Mouse (Mus musculus) small intestine, adult 2 months (tissue): ENCODE measurements around the gene H2-Q2. TPM values are rescaled to one million over a fixed set of nuclear protein-coding genes. Genes with fewer than 3 reads are reported as not detected.
A peak's percentile ranks its signal among the peaks of the same experiment; 100 is the strongest.
"Not testable (repeated sequence)": the region's sequence is repeated elsewhere in the genome, so short reads cannot be mapped to it uniquely, and the experiment has no call there.

ENCODE experiments used
- H3K27ac ChIP-seq: fragments of 200-500 bp; 2 replicates; pipeline ENCODE4 v1.5.1; 2012; ENCODE audit warnings: low read depth, low read length, control low read depth, inconsistent platforms; ENCODE audit not compliant: insufficient read depth
- H3K27me3 ChIP-seq: fragments of 200-500 bp; 2 replicates; pipeline ENCODE4 v1.6.1; 2012; ENCODE audit warnings: mild to moderate bottlenecking, moderate library complexity, low read length, inconsistent platforms; ENCODE audit not compliant: control insufficient read depth, insufficient read depth
- H3K36me3 ChIP-seq: fragments of 200-500 bp; 2 replicates; pipeline ENCODE4 v1.6.1; 2012; ENCODE audit warnings: mild to moderate bottlenecking, low read length, control low read depth, inconsistent platforms; ENCODE audit not compliant: control insufficient read depth, insufficient read depth
- H3K4me1 ChIP-seq: fragments of 200-500 bp; 2 replicates; pipeline ENCODE4 v1.6.1; 2012; ENCODE audit warnings: low read length, inconsistent platforms, mixed read lengths; ENCODE audit not compliant: control insufficient read depth, insufficient read depth, insufficient read length
- H3K4me3 ChIP-seq: fragments of 200-500 bp; 2 replicates; pipeline ENCODE4 v1.5.1; 2012; ENCODE audit warnings: low read depth, mild to moderate bottlenecking, control low read depth, inconsistent platforms, low read length, moderate library complexity
- CTCF ChIP-seq: fragments of 200-500 bp; IDR thresholded peaks from 2 replicates; pipeline ENCODE4 v1.5.1; 2012; ENCODE audit warnings: low read depth, mild to moderate bottlenecking, control low read depth, inconsistent platforms, low read length, moderate library complexity, mixed read lengths; ENCODE audit not compliant: insufficient replicate concordance, insufficient read length; ENCODE audit errors: extremely low read depth
- POLR2A ChIP-seq: fragments of 200-500 bp; IDR thresholded peaks from 2 replicates; pipeline ENCODE4 v1.6.1; 2012; ENCODE audit warnings: low read depth, mild to moderate bottlenecking, control low read depth, inconsistent platforms, low read length, moderate library complexity
- WGBS: fragments of 180-500 bp; shearing (Covaris S2); methylation state at CpG from one replicate; pipeline ENCODE4 v1.1.7; 2018; 5-methylcytosine and 5-hydroxymethylcytosine counted together
- polyA plus RNA-seq: library from polyadenylated mRNA; depleted of rRNA; stranded (reverse); fragments of >200 nt; gene quantifications from 2 replicates; pipeline ENCODE4 v1.2.3, GENCODE M21; 2012

H2-Q2 gene
- polyA plus RNA-seq, 1 experiment = 1,052 TPM

DNA sequence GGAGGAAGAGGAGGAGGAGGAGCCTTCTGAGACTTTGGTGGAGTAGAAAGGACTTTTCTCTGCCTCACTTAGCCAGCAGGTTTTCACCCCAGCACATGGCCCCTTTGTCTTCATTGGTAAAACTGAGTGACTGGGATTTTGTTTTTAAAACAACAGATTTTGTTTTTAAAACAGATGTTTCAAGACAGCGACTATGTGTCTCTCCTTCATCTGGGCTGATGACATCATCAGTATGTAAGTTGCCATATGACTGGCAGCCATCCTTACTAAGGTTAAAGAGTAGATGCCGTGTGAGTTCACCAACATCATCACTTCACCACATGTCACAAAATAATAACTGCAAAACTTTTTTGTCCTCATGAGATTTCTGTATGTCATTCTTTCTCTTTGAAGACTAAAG lies 12.0 kb downstream of the H2-Q2 start:
- WGBS = 79% methylated on average over 2 of the region's 2 CpGs
- Histone ChIP-seq H3K27ac (no peak overlapping the region), H3K4me1 (0 out of 2 replicates have a peak, but pooled peaks cover 2% of the 10 kb centered on the region), H3K36me3 (no peaks in the 10 kb centered on the region), H3K4me3 (no peak overlapping the region), H3K27me3 (no peaks in the 10 kb centered on the region)
- no peak for TF ChIP-seq CTCF
- TF ChIP-seq POLR2A = no peak

DNA sequence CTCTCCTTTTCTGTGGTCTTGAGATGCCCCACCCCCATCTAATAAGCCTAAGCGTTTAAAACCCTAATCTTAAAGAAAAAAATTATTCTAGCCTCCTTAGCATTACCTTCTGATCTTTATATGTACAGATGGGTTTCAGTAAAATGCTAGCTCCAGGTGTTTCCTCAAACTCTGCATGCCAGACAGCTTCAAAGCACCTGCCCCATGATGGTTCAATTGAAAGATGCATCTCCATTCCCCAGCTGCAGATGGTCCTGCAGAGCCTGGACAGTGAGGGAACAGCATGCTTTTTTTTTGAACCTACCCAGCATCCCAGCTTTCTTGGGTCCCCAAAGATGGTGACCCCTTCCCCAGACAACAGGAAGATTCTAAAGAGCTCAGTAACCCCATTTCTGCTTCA lies 15.0 kb downstream of the H2-Q2 start:
- TF ChIP-seq POLR2A = no peak
- no peak for TF ChIP-seq CTCF
- Histone ChIP-seq H3K27me3 (no peaks in the 10 kb centered on the region), H3K4me3 (no peak overlapping the region), H3K4me1 (peaks cover 11% of the 10 kb centered on the region), H3K27ac (no peak overlapping the region), H3K36me3 (no peaks in the 10 kb centered on the region)
- whole genome bisulfite sequencing = 31% methylated on average over 1 of the region's 1 CpGs

DNA sequence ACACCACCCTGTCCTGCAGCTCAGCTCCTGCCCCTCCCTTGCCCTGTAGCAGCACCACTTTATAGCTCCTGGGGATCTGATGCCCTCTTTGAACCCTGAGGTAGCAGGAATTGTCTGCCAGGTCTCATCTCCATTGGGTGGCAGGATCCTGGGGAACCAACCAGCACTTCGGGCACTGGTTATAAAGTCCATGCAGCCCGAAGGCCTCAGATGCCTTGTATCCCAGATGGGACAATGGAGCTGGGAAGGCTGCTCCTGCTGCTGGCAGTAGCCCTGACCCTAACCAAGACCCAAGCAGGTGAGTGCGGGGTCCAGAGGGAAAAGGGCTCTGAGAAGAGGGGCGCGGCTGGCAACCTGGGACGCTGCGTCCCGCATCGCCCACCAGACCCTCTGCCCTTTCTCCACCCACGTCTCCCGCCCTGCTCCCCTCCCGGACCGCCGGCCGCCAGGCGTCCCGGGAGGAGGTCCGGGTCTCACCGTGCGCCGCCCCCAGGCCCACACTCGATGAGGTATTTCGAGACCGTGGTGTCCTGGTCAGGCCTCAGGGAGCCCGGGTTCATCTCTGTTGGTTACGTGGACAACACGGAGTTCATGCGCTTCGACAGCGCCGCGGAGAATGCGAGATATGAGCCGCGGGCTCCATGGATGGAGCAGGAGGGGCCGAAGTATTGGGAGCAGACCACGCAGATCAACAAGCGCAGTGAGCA lies 16.9 kb downstream of the H2-Q2 start:
- peaks cover 4% of the 10 kb centered on the region; the same call in 1 of the 2 replicates for H3K36me3 ChIP-seq
- peak overlapping the region; percentile 63 for H3K27ac ChIP-seq
- peaks cover 11% of the 10 kb centered on the region for H3K4me1 ChIP-seq
- H3K4me3 ChIP-seq = peak overlapping the region; percentile 78
- no peaks in the 10 kb centered on the region for H3K27me3 ChIP-seq
- WGBS = 10% methylated on average over 38 of the region's 38 CpGs
- no peak for TF ChIP-seq CTCF
- peak; percentile 96 for TF ChIP-seq POLR2A

DNA sequence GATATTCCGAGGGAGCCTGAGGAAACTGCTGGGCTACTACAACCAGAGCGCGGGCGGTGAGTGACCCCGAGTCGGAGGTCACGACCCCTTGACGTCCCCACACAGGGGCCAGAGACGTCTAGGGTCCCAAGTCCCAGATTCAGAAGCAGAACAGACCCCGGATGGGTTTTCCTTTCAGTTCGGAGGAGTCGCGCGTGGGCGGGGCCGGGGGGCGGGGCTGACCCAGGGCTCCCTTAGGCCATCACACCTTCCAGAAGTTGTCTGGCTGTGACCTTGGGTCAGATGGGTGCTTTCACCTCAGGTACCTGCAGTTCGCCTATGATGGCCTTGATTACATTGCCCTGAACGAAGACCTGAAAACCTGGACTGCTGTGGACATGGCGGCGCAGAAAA lies 17.4 kb downstream of the H2-Q2 start:
- H3K27ac ChIP-seq = peak overlapping the region; percentile 63
- peak overlapping the region; percentile 78 for H3K4me3 ChIP-seq
- peaks cover 4% of the 10 kb centered on the region; the same call in 1 of the 2 replicates for H3K36me3 ChIP-seq
- no peaks in the 10 kb centered on the region for H3K27me3 ChIP-seq
- peaks cover 11% of the 10 kb centered on the region for H3K4me1 ChIP-seq
- WGBS = 21% methylated on average over 21 of the region's 21 CpGs
- TF ChIP-seq POLR2A (no peak), CTCF (no peak)

DNA sequence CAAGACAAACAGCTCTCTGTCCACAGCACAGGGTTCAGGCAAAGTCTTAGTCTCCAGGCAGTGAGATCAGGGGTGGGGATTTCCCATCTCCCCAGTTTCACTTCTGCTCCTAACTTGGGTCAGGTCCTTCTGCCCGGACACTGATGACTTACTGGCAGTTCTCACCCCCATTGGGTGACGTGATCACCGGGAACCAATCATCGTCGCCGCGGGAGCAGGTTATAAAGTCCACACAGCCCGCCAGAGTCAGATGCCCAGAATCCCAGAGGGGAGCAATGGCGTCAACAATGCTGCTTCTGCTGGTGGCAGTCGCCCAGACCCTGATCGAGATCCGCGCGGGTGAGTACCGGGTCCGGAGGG lies 37.3 kb downstream of the H2-Q2 start, which contains the start of gene H2-Q4:
Gene H2-Q4 (plus strand): TSS at position 249 of the 360 bp plus-strand sequence.
- peak; percentile 98 for TF ChIP-seq POLR2A
- TF ChIP-seq CTCF = no peak
- 0% methylated on average over 16 of the region's 16 CpGs for WGBS
- Histone ChIP-seq H3K4me1 (peaks cover 3% of the 10 kb centered on the region; the same call in 1 of the 2 replicates), H3K27me3 (no peaks in the 10 kb centered on the region), H3K36me3 (peaks cover 17% of the 10 kb centered on the region), H3K27ac (peak within 1 kb of the TSS; percentile 82), H3K4me3 (peak within 1 kb of the TSS; percentile 90)

DNA sequence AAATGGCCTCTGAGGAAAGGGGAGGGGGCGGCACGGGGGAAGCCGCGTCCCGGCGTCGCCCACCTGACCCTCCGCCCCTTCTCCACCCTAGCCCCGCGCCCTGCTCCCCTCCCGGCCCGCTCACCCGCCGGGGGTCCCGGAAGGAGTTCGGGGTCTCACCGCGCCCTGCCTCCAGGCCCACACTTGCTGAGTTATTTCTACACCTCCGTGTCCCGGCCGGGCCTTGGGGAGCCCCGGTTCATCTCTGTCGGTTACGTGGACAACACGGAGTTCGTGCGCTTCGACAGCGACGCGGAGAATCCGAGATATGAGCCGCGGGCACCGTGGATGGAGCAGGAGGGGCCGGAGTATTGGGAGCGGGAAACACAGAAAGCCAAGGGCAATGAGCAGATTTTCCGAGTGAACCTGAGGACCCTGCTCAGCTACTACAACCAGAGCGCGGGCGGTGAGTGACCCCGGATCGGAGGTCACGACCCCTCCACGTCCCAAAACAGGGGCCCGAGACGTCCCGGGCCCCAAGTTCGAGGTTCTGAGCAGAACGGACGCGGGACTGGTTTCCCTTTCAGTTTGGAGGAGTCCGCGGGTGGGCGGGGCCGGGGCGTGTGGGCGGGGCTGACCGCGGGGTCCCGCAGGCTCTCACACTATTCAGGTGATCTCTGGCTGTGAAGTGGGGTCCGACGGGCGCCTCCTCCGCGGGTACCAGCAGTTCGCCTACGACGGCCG lies 37.8 kb downstream of the H2-Q2 start:
- peak overlapping the region; percentile 90 for H3K4me3 ChIP-seq
- TF ChIP-seq CTCF = no peak
- TF ChIP-seq POLR2A = no peak
- H3K27ac ChIP-seq = peak overlapping the region; percentile 82
- no peaks in the 10 kb centered on the region for H3K27me3 ChIP-seq
- H3K36me3 ChIP-seq = peaks cover 21% of the 10 kb centered on the region
- WGBS = 2% methylated on average over 70 of the region's 70 CpGs
- H3K4me1 ChIP-seq = peaks cover 3% of the 10 kb centered on the region; the same call in 1 of the 2 replicates

DNA sequence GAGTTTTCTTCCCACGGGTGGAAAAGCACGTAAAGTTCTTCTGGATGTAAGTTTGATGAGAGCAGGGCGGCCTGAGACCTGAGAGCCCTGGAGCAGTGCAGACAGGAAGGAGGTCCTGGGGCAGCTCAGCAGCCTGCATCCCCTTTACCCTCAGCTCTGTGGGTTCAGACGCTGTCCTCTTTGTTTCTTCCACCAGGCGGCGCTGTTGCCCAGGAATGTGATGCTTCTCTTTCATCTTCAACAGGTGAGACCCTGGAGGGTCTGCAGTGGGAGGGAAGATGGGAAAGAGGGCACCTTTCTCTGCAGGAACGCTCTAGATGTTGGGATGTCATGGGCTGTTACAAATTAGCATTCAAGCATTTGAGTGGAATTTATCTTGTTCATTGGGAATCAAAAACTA lies 47.8 kb downstream of the H2-Q2 start:
- H3K4me1 ChIP-seq, H3K4me3 ChIP-seq, H3K36me3 ChIP-seq, H3K27ac ChIP-seq, H3K27me3 ChIP-seq: not testable (repeated sequence)
- WGBS = 14% methylated on average over 7 of the region's 7 CpGs

DNA sequence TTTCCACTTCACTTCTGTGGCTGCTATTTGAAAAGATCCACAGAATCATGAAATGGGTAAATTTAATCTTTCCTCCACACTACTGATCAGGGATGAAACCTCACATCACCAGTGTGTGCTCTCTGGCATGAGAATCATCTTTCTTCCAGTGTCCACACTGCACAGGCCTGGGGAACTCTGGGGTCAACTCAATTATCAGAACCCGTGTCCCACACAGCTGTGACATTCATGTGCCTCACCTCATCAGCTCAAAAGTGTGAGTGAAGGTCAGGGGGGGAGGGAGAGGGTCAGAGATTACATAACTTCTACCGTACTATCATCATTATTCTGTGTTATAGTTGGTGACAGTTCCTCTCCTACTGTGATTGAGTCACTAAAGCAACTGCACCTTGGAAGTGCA lies 50.6 kb downstream of the H2-Q2 start:
- not testable (repeated sequence) for H3K4me1 ChIP-seq, H3K36me3 ChIP-seq, H3K27me3 ChIP-seq, H3K27ac ChIP-seq, H3K4me3 ChIP-seq
- WGBS = 78% methylated on average over 2 of the region's 2 CpGs

DNA sequence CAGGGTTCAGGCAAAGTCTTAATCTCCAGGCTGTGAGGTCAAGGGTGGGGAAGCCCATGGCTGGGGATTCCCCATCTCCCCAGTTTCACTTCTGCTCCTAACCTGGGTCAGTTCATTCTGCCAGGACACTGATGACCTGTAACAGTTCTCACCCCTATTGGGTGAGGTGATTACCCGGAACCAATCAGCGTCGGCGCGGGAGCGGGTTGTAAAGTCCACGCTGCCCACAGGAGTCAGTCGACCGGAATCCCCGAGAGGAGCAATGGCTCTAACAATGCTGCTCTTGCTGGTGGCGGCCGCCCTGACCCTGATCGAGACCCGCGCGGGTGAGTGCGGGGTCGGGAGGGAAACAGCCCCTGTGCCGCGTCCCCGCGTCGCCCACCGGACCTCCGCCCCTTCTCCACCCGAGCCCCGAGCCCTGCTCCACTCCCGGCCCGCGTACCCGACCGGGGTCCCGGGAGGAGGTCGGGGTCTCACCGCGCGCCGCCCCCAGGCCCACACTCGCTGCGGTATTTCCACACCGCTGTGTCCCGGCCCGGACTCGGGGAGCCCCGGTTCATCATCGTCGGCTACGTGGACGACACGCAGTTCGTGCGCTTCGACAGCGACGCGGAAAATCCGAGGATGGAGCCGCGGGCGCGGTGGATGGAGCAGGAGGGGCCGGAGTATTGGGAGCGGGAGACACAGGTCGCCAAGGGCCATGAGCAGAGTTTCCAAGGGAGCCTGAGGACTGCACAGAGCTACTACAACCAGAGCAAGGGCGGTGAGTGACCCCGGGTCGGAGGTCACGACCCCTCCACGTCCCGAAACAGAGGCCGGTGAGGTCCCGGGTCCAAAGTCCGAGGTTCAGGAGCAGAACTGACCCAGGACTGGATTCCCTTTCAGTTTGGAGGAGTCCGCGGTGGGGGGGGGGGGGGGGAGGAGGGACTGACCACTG lies 52.1 kb downstream of the H2-Q2 start:
- not testable (repeated sequence) for H3K36me3 ChIP-seq, H3K27ac ChIP-seq, H3K4me1 ChIP-seq, H3K27me3 ChIP-seq
- WGBS = 3% methylated on average over 60 of the region's 75 CpGs
- H3K4me3 ChIP-seq = peak overlapping the region; percentile 67
